Mouse (Mus musculus): Measurements from ENCODE around the gene Rbm7. TPM values are rescaled to one million over a fixed set of nuclear protein-coding genes. Genes with fewer than 3 reads are reported as not detected.
"Not testable (repeated sequence)": the region's sequence is repeated elsewhere in the genome, so short reads cannot be mapped to it uniquely, and the experiment has no call there.

Rbm7 gene
- 116 and 122 TPM in 2 replicates for polyA plus RNA-seq (2014; fragmentation: Nextera tagmentation; extraction: Ambion mirVana)

DNA sequence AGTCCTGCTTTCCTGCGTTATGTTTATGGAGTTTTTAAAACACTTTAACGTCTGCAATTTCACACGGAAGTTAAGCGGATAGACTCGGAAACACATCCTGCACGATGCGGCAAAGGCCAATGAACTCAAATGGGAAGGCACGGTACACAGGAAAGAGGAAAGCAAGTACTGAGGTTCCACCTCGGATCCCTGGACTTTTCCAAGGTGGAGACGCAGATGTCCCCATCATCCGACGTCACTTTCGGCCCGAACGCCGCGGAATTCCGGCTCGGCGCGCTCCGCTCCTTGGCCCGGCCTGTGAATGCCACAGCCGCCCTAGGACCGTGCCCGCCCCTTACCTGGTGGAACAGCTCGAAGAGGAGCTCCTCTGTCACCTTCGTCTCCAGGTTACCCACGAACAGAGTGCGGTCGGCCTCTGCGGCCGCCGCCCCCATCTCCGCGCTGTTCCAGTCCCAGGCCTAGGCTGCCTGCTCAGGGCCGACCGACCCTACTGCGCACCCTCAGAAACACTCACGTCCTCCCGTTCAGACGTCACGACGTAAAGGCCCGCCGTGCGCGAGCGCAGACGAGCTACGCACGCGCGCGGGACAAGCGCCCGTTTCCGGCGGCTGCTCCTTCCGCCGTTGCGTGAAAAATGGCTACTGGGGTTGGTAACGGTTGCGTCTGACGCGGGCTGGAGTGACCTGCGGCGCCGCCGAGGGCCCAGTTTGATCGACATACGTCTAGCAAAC, at the start of gene Rbm7, which contains the start of gene Gm5617:
Gene Rbm7, minus strand, starts transcription at position 483 of the 731 bp plus-strand sequence.
Gene Gm5617, plus strand, starts transcription at position 626 of the 731 bp plus-strand sequence.
- H3K27me3 ChIP-seq (ENCODE audit: control insufficient read depth, insufficient read depth, low read length): no peaks in the 10 kb centered on the region
- peaks cover 4% of the 10 kb centered on the region; the same call in 1 of the 2 replicates for H3K4me1 ChIP-seq (replicated peaks; ENCODE audit: control insufficient read depth, insufficient read depth, low read length)
- peak; percentile 98 for DNase-seq (ENCODE audit: low spot score)
- peak; percentile 99 for ATAC-seq (ENCODE audit: low FRiP score)
- H3K9ac ChIP-seq (ENCODE audit: low read depth, low read length): peak within 1 kb of the TSS; percentile 92
- H3K36me3 ChIP-seq (ENCODE audit: control insufficient read depth, insufficient read depth, low read length): no peaks in the 10 kb centered on the region
- H3K4me3 ChIP-seq (ENCODE audit: low read depth, low read length): peak within 1 kb of the TSS; percentile 83
- H3K27ac ChIP-seq (ENCODE audit: low read depth, low read length): peak within 1 kb of the TSS; percentile 77
- no peaks in the 10 kb centered on the region for H3K9me3 ChIP-seq (ENCODE audit: control insufficient read depth, low read length)
- peak within 1 kb of the TSS; percentile 83 for H3K4me2 ChIP-seq (replicated peaks; ENCODE audit: low read depth, low read length)
- WGBS: under 1% methylated on average over 71 of the region's 72 CpGs

DNA sequence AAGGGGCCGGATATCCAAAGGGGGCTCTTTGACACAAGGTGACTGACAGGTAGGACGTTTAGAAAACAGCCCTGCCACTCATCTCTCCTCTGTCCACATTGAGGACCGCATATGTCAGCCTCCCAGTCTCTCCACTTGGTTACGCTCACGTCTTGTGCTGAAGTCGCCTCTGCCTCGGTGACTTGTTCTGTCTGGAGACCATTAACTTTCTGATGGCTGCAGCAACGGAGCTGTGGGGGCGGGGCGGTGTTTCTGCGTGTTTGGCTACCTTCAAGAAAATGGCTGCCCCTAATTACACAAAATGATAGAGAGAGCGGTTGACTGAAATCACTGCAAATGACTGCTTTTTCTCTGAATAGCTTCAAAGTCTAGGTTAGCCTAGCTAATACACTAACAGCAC, 43.6 kb upstream of the Rbm7 start:
- DNase-seq (ENCODE audit: low spot score) (peak; percentile 62), ATAC-seq (ENCODE audit: low FRiP score) (no peak)
- WGBS: 10% methylated on average over 12 of the region's 12 CpGs

DNA sequence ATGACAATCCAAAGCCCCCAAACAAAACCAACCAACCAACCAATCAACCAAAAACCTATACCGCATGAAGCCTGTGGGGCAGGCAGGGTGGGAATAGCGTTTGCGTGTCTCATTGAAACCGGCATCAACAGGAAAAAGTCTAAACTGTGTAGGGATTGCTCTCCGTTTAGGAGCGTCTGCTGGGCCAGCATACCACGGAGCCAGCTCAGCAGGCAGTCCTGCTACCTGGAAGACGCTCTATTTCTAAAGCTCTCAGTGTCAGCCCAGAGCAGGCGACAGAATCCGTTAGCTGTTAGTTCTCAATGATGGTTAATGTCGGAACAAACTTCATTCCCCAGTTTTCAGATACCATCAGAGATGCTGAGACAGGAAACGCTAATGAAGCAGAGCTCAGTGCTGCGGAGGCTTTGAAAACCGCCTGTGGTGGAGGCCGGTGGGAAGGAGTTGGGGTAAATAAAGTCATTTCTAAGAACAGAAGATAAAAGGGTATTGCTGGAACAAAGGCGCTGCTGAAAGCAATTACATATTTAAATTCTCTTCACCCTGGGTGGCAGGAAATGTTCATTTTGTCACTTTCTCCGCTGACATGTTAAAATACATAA, 43.0 kb upstream of the Rbm7 start:
- H3K9me3 ChIP-seq (ENCODE audit: control insufficient read depth, low read length): no peaks in the 10 kb centered on the region
- peak overlapping the region; percentile 32 for H3K4me2 ChIP-seq (replicated peaks; ENCODE audit: low read depth, low read length)
- H3K4me3 ChIP-seq (ENCODE audit: low read depth, low read length): peak overlapping the region; percentile 20
- ATAC-seq (ENCODE audit: low FRiP score): no peak
- no peak overlapping the region for H3K27ac ChIP-seq (ENCODE audit: low read depth, low read length)
- no peaks in the 10 kb centered on the region for H3K36me3 ChIP-seq (ENCODE audit: control insufficient read depth, insufficient read depth, low read length)
- DNase-seq (ENCODE audit: low spot score): peak; percentile 33
- H3K27me3 ChIP-seq (ENCODE audit: control insufficient read depth, insufficient read depth, low read length): no peaks in the 10 kb centered on the region; the same call in 1 of the 2 replicates
- peak overlapping the region; percentile 31; the same call in 1 of the 2 replicates for H3K9ac ChIP-seq (ENCODE audit: low read depth, low read length)
- WGBS: 2% methylated on average over 17 of the region's 17 CpGs
- H3K4me1 ChIP-seq (replicated peaks; ENCODE audit: control insufficient read depth, insufficient read depth, low read length): no peaks in the 10 kb centered on the region

More for the DNA sequence above, 43.6 kb upstream of the Rbm7 start:
- Histone ChIP-seq H3K36me3 (ENCODE audit: control insufficient read depth, insufficient read depth, low read length) (no peaks in the 10 kb centered on the region), H3K4me3 (ENCODE audit: low read depth, low read length) (peak overlapping the region; percentile 20), H3K27me3 (ENCODE audit: control insufficient read depth, insufficient read depth, low read length) (no peaks in the 10 kb centered on the region; the same call in 1 of the 2 replicates), H3K4me1 (replicated peaks; ENCODE audit: control insufficient read depth, insufficient read depth, low read length) (no peaks in the 10 kb centered on the region), H3K9me3 (ENCODE audit: control insufficient read depth, low read length) (no peaks in the 10 kb centered on the region), H3K4me2 (replicated peaks; ENCODE audit: low read depth, low read length) (peak overlapping the region; percentile 32), H3K9ac (ENCODE audit: low read depth, low read length) (no peak overlapping the region), H3K27ac (ENCODE audit: low read depth, low read length) (no peak overlapping the region)

DNA sequence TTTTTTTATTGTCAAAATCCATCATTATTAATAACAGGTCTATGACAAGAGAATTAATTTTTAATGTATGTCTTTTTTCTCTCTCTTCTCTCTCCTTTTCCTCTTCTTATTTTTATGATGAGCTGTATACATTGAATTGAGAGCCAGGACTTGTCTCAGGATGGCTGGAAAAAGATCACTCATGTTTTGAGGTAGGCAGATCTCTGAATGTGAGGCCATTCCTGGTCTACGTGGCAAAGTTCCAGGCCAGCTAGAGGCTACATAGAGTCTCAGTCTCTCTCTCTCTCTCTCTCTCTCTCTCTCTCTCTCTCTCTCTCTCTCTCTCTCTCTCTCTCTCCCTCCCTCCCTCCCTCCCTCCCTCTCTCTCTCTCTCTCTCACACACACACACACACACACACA, 42.5 kb upstream of the Rbm7 start:
- not testable (repeated sequence) for H3K9me3 ChIP-seq (ENCODE audit: control insufficient read depth, low read length); DNase-seq (ENCODE audit: low spot score); H3K9ac ChIP-seq (ENCODE audit: low read depth, low read length); H3K36me3 ChIP-seq (ENCODE audit: control insufficient read depth, insufficient read depth, low read length); H3K4me3 ChIP-seq (ENCODE audit: low read depth, low read length); H3K4me2 ChIP-seq (replicated peaks; ENCODE audit: low read depth, low read length); H3K27me3 ChIP-seq (ENCODE audit: control insufficient read depth, insufficient read depth, low read length); H3K27ac ChIP-seq (ENCODE audit: low read depth, low read length); H3K4me1 ChIP-seq (replicated peaks; ENCODE audit: control insufficient read depth, insufficient read depth, low read length); ATAC-seq (ENCODE audit: low FRiP score)
- 27% methylated on average over 1 of the region's 1 CpGs for WGBS

DNA sequence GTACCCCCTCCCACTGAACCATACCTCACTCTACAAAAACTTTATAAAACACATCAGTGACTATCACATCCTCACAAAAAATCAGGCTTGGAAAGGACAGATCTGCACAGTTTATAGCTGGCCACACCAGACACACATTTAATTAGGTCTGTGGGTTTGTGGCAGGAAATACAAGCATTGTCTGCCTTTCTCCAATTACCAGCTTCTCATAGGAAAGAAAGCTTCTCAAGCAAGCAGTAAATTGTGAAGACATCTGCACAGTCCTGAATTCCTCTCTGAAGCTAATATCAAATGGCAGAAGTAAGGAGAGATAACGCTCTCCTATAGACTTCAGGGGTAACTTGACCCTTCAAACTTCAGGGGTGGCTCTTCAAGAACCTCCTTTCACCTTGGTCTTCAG, 41.3 kb upstream of the Rbm7 start:
- Histone ChIP-seq H3K4me2 (replicated peaks; ENCODE audit: low read depth, low read length) (no peak overlapping the region), H3K27ac (ENCODE audit: low read depth, low read length) (no peak overlapping the region), H3K4me3 (ENCODE audit: low read depth, low read length) (no peak overlapping the region), H3K36me3 (ENCODE audit: control insufficient read depth, insufficient read depth, low read length) (no peaks in the 10 kb centered on the region), H3K4me1 (replicated peaks; ENCODE audit: control insufficient read depth, insufficient read depth, low read length) (no peaks in the 10 kb centered on the region), H3K27me3 (ENCODE audit: control insufficient read depth, insufficient read depth, low read length) (no peaks in the 10 kb centered on the region; the same call in 1 of the 2 replicates), H3K9ac (ENCODE audit: low read depth, low read length) (no peak overlapping the region), H3K9me3 (ENCODE audit: control insufficient read depth, low read length) (no peaks in the 10 kb centered on the region)
- DNase-seq (ENCODE audit: low spot score): no peak
- ATAC-seq (ENCODE audit: low FRiP score): no peak
- 60% methylated on average over 1 of the region's 1 CpGs for WGBS

DNA sequence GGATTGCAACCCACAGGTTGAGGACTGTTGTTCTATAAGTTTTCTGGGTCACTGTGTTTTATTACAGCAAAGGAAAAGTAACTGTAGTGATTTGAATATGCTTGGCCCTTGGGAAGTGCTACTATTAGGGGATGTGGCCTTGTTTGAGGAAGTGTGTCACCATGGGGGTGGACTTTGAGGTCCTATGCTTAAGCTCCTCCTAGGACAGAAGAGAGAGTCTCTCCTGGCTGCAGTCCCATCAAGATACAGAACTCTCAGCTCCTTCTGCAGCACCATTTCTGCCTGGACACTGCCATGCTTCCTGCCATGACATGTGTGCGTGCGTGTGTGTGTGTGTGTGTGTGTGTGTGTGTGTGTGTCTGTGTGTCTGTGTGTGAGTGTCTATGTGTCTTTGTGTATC, 37.6 kb upstream of the Rbm7 start:
- DNase-seq (ENCODE audit: low spot score): no peak
- H3K27ac ChIP-seq (ENCODE audit: low read depth, low read length): no peak overlapping the region
- 92% methylated on average over 2 of the region's 2 CpGs for WGBS
- H3K9me3 ChIP-seq (ENCODE audit: control insufficient read depth, low read length): no peaks in the 10 kb centered on the region
- no peak for ATAC-seq (ENCODE audit: low FRiP score)
- H3K36me3 ChIP-seq (ENCODE audit: control insufficient read depth, insufficient read depth, low read length): no peaks in the 10 kb centered on the region
- no peaks in the 10 kb centered on the region for H3K4me1 ChIP-seq (replicated peaks; ENCODE audit: control insufficient read depth, insufficient read depth, low read length)
- no peaks in the 10 kb centered on the region for H3K27me3 ChIP-seq (ENCODE audit: control insufficient read depth, insufficient read depth, low read length)
- H3K4me2 ChIP-seq (replicated peaks; ENCODE audit: low read depth, low read length): no peak overlapping the region
- H3K9ac ChIP-seq (ENCODE audit: low read depth, low read length): no peak overlapping the region
- no peak overlapping the region for H3K4me3 ChIP-seq (ENCODE audit: low read depth, low read length)

DNA sequence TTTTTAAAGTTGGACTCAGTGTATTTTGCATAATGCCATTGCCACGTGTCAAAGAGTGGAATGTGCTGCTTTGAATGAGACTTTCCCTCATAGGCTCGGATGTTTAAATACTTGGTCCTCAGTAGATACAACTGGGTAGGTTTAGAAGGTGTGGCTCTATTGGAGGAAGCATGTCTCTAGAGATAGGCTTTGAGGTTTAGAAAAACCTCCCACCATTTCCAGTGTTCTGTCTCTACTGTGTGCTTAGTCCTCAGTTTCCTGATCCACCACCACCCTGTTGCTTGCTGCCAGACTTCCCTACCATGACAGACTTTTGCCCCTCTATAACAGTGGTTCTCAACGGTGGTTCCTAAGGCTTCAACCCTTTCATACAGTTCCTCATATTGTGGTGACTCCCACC, 37.1 kb upstream of the Rbm7 start:
- ATAC-seq (ENCODE audit: low FRiP score) (no peak), DNase-seq (ENCODE audit: low spot score) (no peak)
- Histone ChIP-seq H3K27me3 (ENCODE audit: control insufficient read depth, insufficient read depth, low read length) (no peaks in the 10 kb centered on the region), H3K9me3 (ENCODE audit: control insufficient read depth, low read length) (no peaks in the 10 kb centered on the region), H3K36me3 (ENCODE audit: control insufficient read depth, insufficient read depth, low read length) (no peaks in the 10 kb centered on the region), H3K4me3 (ENCODE audit: low read depth, low read length) (no peak overlapping the region), H3K9ac (ENCODE audit: low read depth, low read length) (no peak overlapping the region), H3K4me2 (replicated peaks; ENCODE audit: low read depth, low read length) (no peak overlapping the region), H3K27ac (ENCODE audit: low read depth, low read length) (no peak overlapping the region), H3K4me1 (replicated peaks; ENCODE audit: control insufficient read depth, insufficient read depth, low read length) (no peaks in the 10 kb centered on the region)
- WGBS: 82% methylated on average over 3 of the region's 3 CpGs

DNA sequence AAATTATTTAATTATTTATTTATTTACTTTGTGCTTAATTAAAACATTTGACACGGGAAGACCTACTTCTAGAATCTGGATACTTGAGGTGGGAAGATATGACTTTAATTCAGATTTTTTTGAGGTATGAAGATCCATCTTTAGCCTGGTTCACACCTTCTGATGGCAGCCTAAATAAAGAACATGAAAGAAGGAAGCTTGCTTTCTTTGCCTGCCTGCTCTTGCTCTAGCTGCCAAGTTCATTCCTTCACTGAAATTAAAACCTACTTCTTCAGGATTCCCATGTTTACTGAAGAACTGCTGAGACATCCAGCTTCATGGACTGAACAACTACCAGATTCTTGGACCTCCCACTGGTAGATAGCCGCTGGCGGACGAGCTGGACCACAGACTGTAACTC, 36.2 kb upstream of the Rbm7 start:
- DNase-seq (ENCODE audit: low spot score) (no peak), ATAC-seq (ENCODE audit: low FRiP score) (no peak)
- no peak overlapping the region for H3K27ac ChIP-seq (ENCODE audit: low read depth, low read length)
- no peaks in the 10 kb centered on the region for H3K36me3 ChIP-seq (ENCODE audit: control insufficient read depth, insufficient read depth, low read length)
- no peaks in the 10 kb centered on the region for H3K4me1 ChIP-seq (replicated peaks; ENCODE audit: control insufficient read depth, insufficient read depth, low read length)
- WGBS: 85% methylated on average over 4 of the region's 4 CpGs
- H3K4me3 ChIP-seq (ENCODE audit: low read depth, low read length): no peak overlapping the region
- no peak overlapping the region for H3K4me2 ChIP-seq (replicated peaks; ENCODE audit: low read depth, low read length)
- H3K27me3 ChIP-seq (ENCODE audit: control insufficient read depth, insufficient read depth, low read length): no peaks in the 10 kb centered on the region
- H3K9me3 ChIP-seq (ENCODE audit: control insufficient read depth, low read length): no peaks in the 10 kb centered on the region
- no peak overlapping the region for H3K9ac ChIP-seq (ENCODE audit: low read depth, low read length)

DNA sequence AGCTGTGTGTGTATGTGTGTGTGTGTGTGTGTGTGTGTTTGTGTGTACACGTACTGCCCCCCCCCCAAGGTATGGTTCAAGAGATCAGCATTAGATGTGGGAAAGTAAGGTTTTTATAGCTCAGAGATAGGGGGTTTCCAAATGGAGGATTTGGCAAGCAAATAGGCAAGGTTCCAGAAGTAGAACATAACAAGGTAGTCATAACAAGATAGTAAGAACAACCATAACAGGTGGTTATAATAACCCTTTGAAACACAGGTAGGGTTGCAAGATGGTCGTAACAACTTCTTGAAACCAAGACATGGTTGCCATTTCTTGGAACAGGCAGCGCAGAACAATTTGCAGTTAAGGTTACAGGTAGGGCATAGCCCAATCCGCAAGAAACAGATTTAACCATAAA, 31.4 kb upstream of the Rbm7 start:
- H3K4me3 ChIP-seq (ENCODE audit: low read depth, low read length): no peak overlapping the region
- H3K4me1 ChIP-seq (replicated peaks; ENCODE audit: control insufficient read depth, insufficient read depth, low read length): no peaks in the 10 kb centered on the region
- no peak overlapping the region for H3K9ac ChIP-seq (ENCODE audit: low read depth, low read length)
- 89% methylated on average over 4 of the region's 4 CpGs for WGBS
- ATAC-seq (ENCODE audit: low FRiP score) (no peak), DNase-seq (ENCODE audit: low spot score) (no peak)
- no peak overlapping the region for H3K4me2 ChIP-seq (replicated peaks; ENCODE audit: low read depth, low read length)
- H3K9me3 ChIP-seq (ENCODE audit: control insufficient read depth, low read length): no peaks in the 10 kb centered on the region
- no peaks in the 10 kb centered on the region for H3K27me3 ChIP-seq (ENCODE audit: control insufficient read depth, insufficient read depth, low read length)
- H3K36me3 ChIP-seq (ENCODE audit: control insufficient read depth, insufficient read depth, low read length): no peaks in the 10 kb centered on the region
- H3K27ac ChIP-seq (ENCODE audit: low read depth, low read length): no peak overlapping the region

Data from hindbrain, embryonic 11.5 days (tissue).